Mouse (Mus musculus): Measurements from ENCODE around the gene Gm13691.
"Not testable (repeated sequence)": the region's sequence is repeated elsewhere in the genome, so short reads cannot be mapped to it uniquely, and the experiment has no call there.

Gene Gm13691

DNA sequence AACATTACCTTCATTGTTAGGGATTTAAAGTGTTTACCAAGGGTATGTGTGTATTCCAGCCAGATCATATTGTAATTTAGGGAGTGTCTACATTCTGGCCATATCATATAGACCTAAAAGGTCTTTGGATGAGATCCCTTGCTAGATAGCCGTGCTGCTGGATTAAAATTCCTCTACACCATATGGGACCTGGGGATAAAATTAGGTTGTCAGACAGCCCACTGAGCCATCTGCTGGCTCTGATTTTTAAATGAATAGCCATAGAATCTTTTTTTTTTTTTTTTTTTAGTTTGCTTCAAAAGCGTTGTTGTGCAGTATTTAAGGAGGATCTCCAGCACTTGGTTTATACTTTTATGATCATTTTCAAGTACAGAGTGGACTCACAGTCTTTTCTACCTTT lies 42.2 kb downstream of the Gm13691 start:
- in situ Hi-C loops (cut with MboI): no loop called here

DNA sequence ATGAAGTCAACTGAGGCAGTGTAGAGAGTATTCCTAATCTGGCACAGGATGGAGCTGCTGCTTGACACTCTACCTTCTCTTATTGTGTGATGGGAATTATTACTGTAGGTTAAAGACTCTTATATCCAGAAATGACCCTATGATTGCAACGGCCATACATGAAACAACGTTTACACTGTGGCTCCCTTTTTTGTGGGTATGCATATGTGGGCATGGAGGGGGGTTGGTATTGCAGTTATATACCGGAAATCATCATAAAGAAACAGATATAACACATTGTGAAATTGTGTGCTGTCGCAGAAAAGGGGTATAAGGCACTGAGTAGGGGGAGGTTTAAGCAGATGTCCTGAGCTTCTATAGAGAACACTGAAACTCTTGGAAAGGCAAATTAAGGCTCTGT lies 45.6 kb downstream of the Gm13691 start:
- in situ Hi-C loops (cut with MboI): no loop called here

DNA sequence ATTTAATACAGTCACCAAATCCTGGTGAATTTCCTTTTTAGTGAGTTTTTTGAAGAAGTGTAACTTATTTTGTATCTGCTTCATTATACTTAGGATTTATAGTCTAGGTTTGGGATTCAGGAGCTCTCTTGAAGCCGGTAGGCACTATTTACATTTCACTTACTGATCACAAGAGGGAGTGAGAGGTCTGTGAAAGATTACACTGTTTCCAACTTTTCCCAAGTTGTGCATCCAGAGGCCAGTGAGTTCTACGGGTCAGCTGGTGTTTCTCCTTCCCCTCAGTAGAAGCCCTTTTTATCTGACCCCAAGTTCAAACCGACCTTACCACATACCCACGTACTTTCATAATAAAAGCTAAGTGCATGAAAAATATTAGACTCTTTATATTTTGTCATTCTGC lies 47.0 kb downstream of the Gm13691 start:
- in situ Hi-C loops (cut with MboI): no loop called here

DNA sequence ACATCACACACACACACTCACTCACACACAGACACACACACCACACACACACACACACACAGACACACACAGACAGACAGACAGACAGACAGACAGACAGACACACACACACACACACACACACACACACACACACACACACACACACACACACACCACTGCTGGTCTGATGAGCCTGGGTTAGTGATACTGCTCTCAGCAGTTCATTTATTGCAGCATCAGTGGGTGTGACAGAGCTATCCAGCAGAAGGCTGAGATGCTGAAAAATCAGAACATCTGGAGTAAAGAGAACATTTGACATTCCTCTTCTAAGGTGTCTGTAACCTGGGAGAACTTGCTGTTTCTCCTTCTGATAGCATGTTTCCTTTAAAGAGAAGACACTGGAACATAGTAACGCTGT lies 47.6 kb downstream of the Gm13691 start:
- in situ Hi-C loops (cut with MboI): not testable (repeated sequence)

DNA sequence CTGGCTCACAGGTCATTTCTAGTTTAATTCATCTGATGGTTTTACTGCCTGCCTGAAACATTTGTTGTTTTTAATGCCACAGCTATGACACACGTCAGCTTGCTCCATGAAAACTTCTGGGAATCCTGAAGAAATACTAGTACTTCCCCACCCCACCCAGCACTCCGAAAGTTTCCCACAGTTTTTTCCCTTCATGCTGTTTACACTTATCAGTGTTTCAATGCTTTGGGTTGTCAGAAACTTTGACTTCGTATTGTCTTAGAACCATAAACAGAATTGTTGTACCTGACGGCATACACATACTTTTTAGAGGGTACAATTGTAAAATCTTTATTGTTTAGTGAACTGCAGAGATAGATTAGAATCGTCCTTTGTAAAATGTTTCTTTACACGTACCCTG lies 48.9 kb downstream of the Gm13691 start:
- in situ Hi-C loops (cut with MboI): no loop called here

Data from mature B cell (primary cell).